Mouse (Mus musculus) midbrain, embryonic 15.5 days (tissue): ENCODE measurements at regions not wholly inside any gene's neighbourhood (a gene's known extent, or its start where the extent isn't known, plus 50 kb on each side); places are given as distances from the start of the nearest gene placed in this dataset.

Experiments
- ATAC-seq: fragments of 200-750 bp; cut with Nextera tagmentation; replicated peaks from 2 replicates; pipeline ENCODE4 v1.8.0; 2017; ENCODE audit warnings: moderate TSS enrichment
- H3K27ac ChIP-seq: fragments of 300-500 bp; sonication (generic); 2 replicates; pipeline ENCODE4 v1.5.1; 2015; ENCODE audit warnings: mild to moderate bottlenecking, inconsistent platforms
- H3K27me3 ChIP-seq: fragments of 300-500 bp; sonication (generic); replicated peaks from 2 replicates; pipeline ENCODE4 v1.6.1; 2015; ENCODE audit warnings: inconsistent platforms
- H3K36me3 ChIP-seq: fragments of 300-500 bp; sonication (generic); replicated peaks from 2 replicates; pipeline ENCODE4 v1.6.1; 2015; ENCODE audit warnings: inconsistent platforms
- H3K4me1 ChIP-seq: fragments of 300-500 bp; sonication (generic); 2 replicates; pipeline ENCODE4 v1.6.1; 2015; ENCODE audit warnings: inconsistent platforms
- H3K4me2 ChIP-seq: fragments of 300-500 bp; sonication (generic); 2 replicates; pipeline ENCODE4 v1.6.1; 2015; ENCODE audit warnings: inconsistent platforms, mild to moderate bottlenecking, moderate library complexity
- H3K4me3 ChIP-seq: fragments of 300-500 bp; sonication (generic); 2 replicates; pipeline ENCODE4 v1.5.1; 2015; ENCODE audit warnings: mild to moderate bottlenecking, inconsistent platforms
- H3K9ac ChIP-seq: fragments of 300-500 bp; sonication (generic); 2 replicates; pipeline ENCODE4 v1.6.1; 2015; ENCODE audit warnings: mild to moderate bottlenecking, inconsistent platforms
- H3K9me3 ChIP-seq: fragments of 300-500 bp; sonication (generic); 2 replicates; pipeline ENCODE4 v1.6.1; 2016; ENCODE audit warnings: inconsistent platforms
- WGBS: fragments of 180-500 bp; shearing (Covaris S2); methylation state at CpG from one replicate; pipeline ENCODE4 v1.1.7; 2015; ENCODE audit warnings: mixed read lengths; 5-methylcytosine and 5-hydroxymethylcytosine counted together

- Histone ChIP-seq H3K36me3 (no peaks in the 10 kb centered on the region), H3K27ac (no peak overlapping the region), H3K4me3 (no peak overlapping the region), H3K9me3 (no peaks in the 10 kb centered on the region), H3K4me2 (no peak overlapping the region), H3K9ac (no peak overlapping the region), H3K4me1 (no peaks in the 10 kb centered on the region), H3K27me3 (no peaks in the 10 kb centered on the region)
- 58% methylated on average over 11 of the region's 11 CpGs for WGBS
- ATAC-seq: no peak
These were observed 74.3 kb upstream of the Btg3 start for GRCm38 (mm10) chr16:78451251-78451650.

GRCm38 (mm10) chr16:78449231-78449630, 72.2 kb upstream of the Btg3 start:
- WGBS: 98% methylated on average over 4 of the region's 8 CpGs
- Histone ChIP-seq H3K4me3 (no peak overlapping the region), H3K27me3 (no peaks in the 10 kb centered on the region), H3K4me1 (no peaks in the 10 kb centered on the region), H3K4me2 (no peak overlapping the region), H3K27ac (no peak overlapping the region), H3K9me3 (no peaks in the 10 kb centered on the region), H3K36me3 (no peaks in the 10 kb centered on the region), H3K9ac (no peak overlapping the region)
- ATAC-seq: no peak

- H3K9me3 ChIP-seq: no peaks in the 10 kb centered on the region
- H3K9ac ChIP-seq: no peak overlapping the region
- no peak overlapping the region; the same call in 1 of the 2 replicates for H3K4me2 ChIP-seq
- 0 out of 2 replicates have a peak overlapping the region, but pooled peaks have one; percentile 30 for H3K27ac ChIP-seq
- no peaks in the 10 kb centered on the region for H3K4me1 ChIP-seq
- no peaks in the 10 kb centered on the region for H3K27me3 ChIP-seq
- ATAC-seq: 0 out of 2 replicates have a peak, but pooled peaks have one; percentile 54
- WGBS: 82% methylated on average over 8 of the region's 8 CpGs
- no peaks in the 10 kb centered on the region for H3K36me3 ChIP-seq
- H3K4me3 ChIP-seq: no peak overlapping the region
These were observed 66.3 kb upstream of the Btg3 start for GRCm38 (mm10) chr16:78443262-78443661.

- WGBS: 79% methylated on average over 7 of the region's 7 CpGs
- no peaks in the 10 kb centered on the region for H3K36me3 ChIP-seq
- no peak overlapping the region for H3K9ac ChIP-seq
- ATAC-seq: peak; percentile 78
- H3K27ac ChIP-seq: 0 out of 2 replicates have a peak overlapping the region, but pooled peaks have one; percentile 30
- H3K4me2 ChIP-seq: no peak overlapping the region
- H3K9me3 ChIP-seq: no peaks in the 10 kb centered on the region
- H3K27me3 ChIP-seq: no peaks in the 10 kb centered on the region
- H3K4me3 ChIP-seq: no peak overlapping the region
- H3K4me1 ChIP-seq: no peaks in the 10 kb centered on the region
These were observed 65.8 kb upstream of the Btg3 start for GRCm38 (mm10) chr16:78442830-78443229.

GRCm38 (mm10) chr16:78441961-78442360, 65.0 kb upstream of the Btg3 start:
- no peaks in the 10 kb centered on the region for H3K4me1 ChIP-seq
- H3K9me3 ChIP-seq: no peaks in the 10 kb centered on the region
- no peak overlapping the region for H3K27ac ChIP-seq
- H3K27me3 ChIP-seq: no peaks in the 10 kb centered on the region
- no peak for ATAC-seq
- H3K4me3 ChIP-seq: no peak overlapping the region
- H3K9ac ChIP-seq: no peak overlapping the region
- H3K36me3 ChIP-seq: no peaks in the 10 kb centered on the region
- H3K4me2 ChIP-seq: no peak overlapping the region
- WGBS: 82% methylated on average over 6 of the region's 6 CpGs

- Histone ChIP-seq H3K4me2 (no peak overlapping the region), H3K9ac (no peak overlapping the region), H3K9me3 (no peaks in the 10 kb centered on the region), H3K4me3 (no peak overlapping the region), H3K36me3 (no peaks in the 10 kb centered on the region), H3K4me1 (no peaks in the 10 kb centered on the region), H3K27me3 (no peaks in the 10 kb centered on the region), H3K27ac (no peak overlapping the region)
- no peak for ATAC-seq
- WGBS: 71% methylated on average over 5 of the region's 5 CpGs
These were observed 58.7 kb upstream of the Btg3 start for GRCm38 (mm10) chr16:78435707-78436106.

- Histone ChIP-seq H3K4me1 (peaks cover 7% of the 10 kb centered on the region; the same call in 1 of the 2 replicates), H3K27me3 (no peaks in the 10 kb centered on the region), H3K27ac (peak overlapping the region; percentile 28; the same call in 1 of the 2 replicates), H3K36me3 (no peaks in the 10 kb centered on the region), H3K4me2 (peak overlapping the region; percentile 30), H3K4me3 (peak overlapping the region; percentile 5; the same call in 1 of the 2 replicates), H3K9ac (0 out of 2 replicates have a peak overlapping the region, but pooled peaks have one; percentile 0), H3K9me3 (no peaks in the 10 kb centered on the region)
- peak; percentile 65 for ATAC-seq
- WGBS: 38% methylated on average over 16 of the region's 16 CpGs
These were observed 50.6 kb upstream of the Btg3 start for GRCm38 (mm10) chr16:78427470-78428041.
